Mouse (Mus musculus) midbrain, embryonic 14.5 days (tissue): Measurements from ENCODE around the gene Dhdh. TPM values are rescaled to one million over a fixed set of nuclear protein-coding genes. Genes with fewer than 3 reads are reported as not detected.
A peak's percentile ranks its signal among the peaks of the same experiment; 100 is the strongest.

Source experiments
- ATAC-seq: fragments of 200-750 bp; cut with Nextera tagmentation; 2 replicates; pipeline ENCODE4 v1.8.0; 2017; ENCODE audit warnings: moderate number of reproducible peaks, moderate library complexity; ENCODE audit not compliant: low FRiP score, low TSS enrichment
- DNase-seq: peaks from one replicate; pipeline ENCODE4 v3.0.0-alpha.2; 2015
- H3K27ac ChIP-seq: fragments of 300-500 bp; sonication (generic); replicated peaks from 2 replicates; pipeline ENCODE4 v1.5.1; 2014; ENCODE audit warnings: mild to moderate bottlenecking, low read depth, low read length, moderate library complexity
- H3K27me3 ChIP-seq: fragments of 300-500 bp; sonication (generic); 2 replicates; pipeline ENCODE4 v1.6.1; 2014; ENCODE audit warnings: low read length, control low read depth, mixed read lengths; ENCODE audit not compliant: control insufficient read depth, insufficient read depth
- H3K36me3 ChIP-seq: fragments of 300-500 bp; sonication (generic); 2 replicates; pipeline ENCODE4 v1.6.1; 2014; ENCODE audit warnings: low read length, control low read depth; ENCODE audit not compliant: control insufficient read depth, insufficient read depth
- H3K4me1 ChIP-seq: fragments of 300-500 bp; sonication (generic); 2 replicates; pipeline ENCODE4 v1.6.1; 2014; ENCODE audit warnings: mild to moderate bottlenecking, antibody characterized with exemption, low read length, control low read depth; ENCODE audit not compliant: control insufficient read depth, insufficient read depth
- H3K4me2 ChIP-seq: fragments of 300-500 bp; sonication (generic); 2 replicates; pipeline ENCODE4 v1.6.1; 2014; ENCODE audit warnings: mild to moderate bottlenecking, low read length, moderate library complexity
- H3K4me3 ChIP-seq: fragments of 300-500 bp; sonication (generic); replicated peaks from 2 replicates; pipeline ENCODE4 v1.5.1; 2014; ENCODE audit warnings: low read depth, low read length
- H3K9ac ChIP-seq: fragments of 300-500 bp; sonication (generic); replicated peaks from 2 replicates; pipeline ENCODE4 v1.6.1; 2014; ENCODE audit warnings: mild to moderate bottlenecking, low read length, moderate library complexity
- H3K9me3 ChIP-seq: fragments of 300-500 bp; sonication (generic); 2 replicates; pipeline ENCODE4 v1.6.1; 2016; ENCODE audit warnings: low read length, control low read depth, mixed read lengths; ENCODE audit not compliant: control insufficient read depth
- WGBS: fragments of 180-500 bp; shearing (Covaris S2); extraction: QIAGEN DNeasy Blood & Tissue Kit; methylation state at CpG from one replicate; pipeline ENCODE4 v1.1.7; 2014; 5-methylcytosine and 5-hydroxymethylcytosine counted together
- polyA plus RNA-seq: library from polyadenylated mRNA; unstranded; fragments of >200 nt; fragmentation: Nextera tagmentation; extraction: Ambion mirVana; gene quantifications from 2 replicates; pipeline ENCODE4 v1.2.1, GENCODE M21; 2014

Gene Dhdh
- polyA plus RNA-seq, 1 experiment from 2014 or later: 3.2 TPM

- Histone ChIP-seq H3K4me3 (no peak overlapping the region), H3K27ac (no peak overlapping the region), H3K9ac (no peak overlapping the region), H3K27me3 (no peaks in the 10 kb centered on the region), H3K4me2 (no peak overlapping the region), H3K36me3 (peaks cover 71% of the 10 kb centered on the region), H3K4me1 (no peaks in the 10 kb centered on the region), H3K9me3 (no peaks in the 10 kb centered on the region)
- no peak for DNase-seq
- no peak for ATAC-seq
- WGBS: 79% methylated on average over 9 of the region's 9 CpGs
Measured at GRCm38 (mm10) chr7:45494548-45494947, 5.9 kb upstream of the Dhdh start.

GRCm38 (mm10) chr7:45492951-45493350, 4.3 kb upstream of the Dhdh start:
- Histone ChIP-seq H3K4me1 (0 out of 2 replicates have a peak, but pooled peaks cover 9% of the 10 kb centered on the region), H3K4me3 (no peak overlapping the region), H3K9ac (no peak overlapping the region), H3K9me3 (no peaks in the 10 kb centered on the region), H3K36me3 (peaks cover 56% of the 10 kb centered on the region), H3K27me3 (no peaks in the 10 kb centered on the region), H3K4me2 (no peak overlapping the region), H3K27ac (no peak overlapping the region)
- no peak for ATAC-seq
- WGBS: 92% methylated on average over 5 of the region's 5 CpGs
- DNase-seq: no peak

- H3K4me1 ChIP-seq: 0 out of 2 replicates have a peak, but pooled peaks cover 9% of the 10 kb centered on the region
- no peak overlapping the region for H3K27ac ChIP-seq
- H3K36me3 ChIP-seq: peaks cover 50% of the 10 kb centered on the region
- DNase-seq (no peak), ATAC-seq (no peak)
- no peak overlapping the region for H3K9ac ChIP-seq
- WGBS: 97% methylated on average over 8 of the region's 8 CpGs
- no peak overlapping the region for H3K4me3 ChIP-seq
- no peak overlapping the region for H3K4me2 ChIP-seq
- H3K27me3 ChIP-seq: no peaks in the 10 kb centered on the region
- no peaks in the 10 kb centered on the region for H3K9me3 ChIP-seq
Measured at GRCm38 (mm10) chr7:45492225-45492844, 3.7 kb upstream of the Dhdh start.

GRCm38 (mm10) chr7:45491264-45491663, 2.7 kb upstream of the Dhdh start:
- no peak for ATAC-seq
- Histone ChIP-seq H3K9me3 (no peaks in the 10 kb centered on the region), H3K4me1 (0 out of 2 replicates have a peak, but pooled peaks cover 9% of the 10 kb centered on the region), H3K9ac (no peak overlapping the region), H3K4me3 (no peak overlapping the region), H3K36me3 (peaks cover 39% of the 10 kb centered on the region), H3K4me2 (no peak overlapping the region), H3K27me3 (no peaks in the 10 kb centered on the region), H3K27ac (no peak overlapping the region)
- 27% methylated on average over 3 of the region's 3 CpGs for WGBS
- no peak for DNase-seq

- no peaks in the 10 kb centered on the region for H3K27me3 ChIP-seq
- H3K9ac ChIP-seq: no peak overlapping the region
- DNase-seq (peak; percentile 8), ATAC-seq (no peak)
- H3K27ac ChIP-seq: no peak overlapping the region
- no peak overlapping the region for H3K4me2 ChIP-seq
- H3K4me3 ChIP-seq: no peak overlapping the region
- 57% methylated on average over 9 of the region's 9 CpGs for WGBS
- 0 out of 2 replicates have a peak, but pooled peaks cover 9% of the 10 kb centered on the region for H3K4me1 ChIP-seq
- H3K9me3 ChIP-seq: no peaks in the 10 kb centered on the region
- peaks cover 36% of the 10 kb centered on the region for H3K36me3 ChIP-seq
Measured at GRCm38 (mm10) chr7:45490822-45491221, 2.2 kb upstream of the Dhdh start.

GRCm38 (mm10) chr7:45489578-45489977, 973 bp upstream of the Dhdh start:
- H3K4me2 ChIP-seq: no peak overlapping the region
- H3K27ac ChIP-seq: 0 out of 2 replicates have a peak overlapping the region, but pooled peaks have one; percentile 83
- DNase-seq (no peak), ATAC-seq (no peak)
- 87% methylated on average over 7 of the region's 7 CpGs for WGBS
- H3K27me3 ChIP-seq: no peaks in the 10 kb centered on the region
- H3K4me3 ChIP-seq: no peak overlapping the region
- peaks cover 24% of the 10 kb centered on the region for H3K36me3 ChIP-seq
- 0 out of 2 replicates have a peak, but pooled peaks cover 9% of the 10 kb centered on the region for H3K4me1 ChIP-seq
- no peak overlapping the region for H3K9ac ChIP-seq
- H3K9me3 ChIP-seq: no peaks in the 10 kb centered on the region

DNA sequence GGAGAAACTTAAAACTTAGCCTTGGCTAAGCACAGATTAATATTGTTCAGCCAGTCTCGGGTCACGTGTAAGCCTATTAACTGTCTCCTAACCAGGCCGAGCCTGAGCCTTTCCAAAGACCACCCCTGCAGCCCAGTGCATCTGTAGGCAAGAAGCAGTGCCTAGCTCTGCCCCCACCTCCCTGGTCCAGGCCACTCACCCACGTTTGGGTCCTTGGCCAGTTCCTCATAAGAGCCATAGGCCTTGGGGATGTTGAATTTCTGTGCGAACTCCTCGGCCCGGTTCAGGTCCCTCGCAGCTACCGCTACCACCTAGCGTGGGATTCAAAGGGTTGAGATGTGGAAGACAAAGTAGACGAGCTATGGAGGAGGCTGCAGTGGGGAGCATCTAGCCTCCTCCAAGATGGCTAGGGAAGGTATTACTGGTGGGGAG, 728 bp downstream of the Dhdh start:
- Histone ChIP-seq H3K36me3 (peaks cover 7% of the 10 kb centered on the region), H3K9me3 (no peaks in the 10 kb centered on the region), H3K9ac (peak overlapping the region; percentile 57), H3K27ac (peak overlapping the region; percentile 83), H3K4me2 (peak overlapping the region; percentile 56), H3K27me3 (no peaks in the 10 kb centered on the region), H3K4me3 (peak overlapping the region; percentile 34), H3K4me1 (0 out of 2 replicates have a peak, but pooled peaks cover 9% of the 10 kb centered on the region)
- ATAC-seq (peak; percentile 62; the same call in 1 of the 2 replicates), DNase-seq (peak; percentile 59)
- WGBS: 15% methylated on average over 11 of the region's 11 CpGs

- peak within 1 kb of the TSS; percentile 34; the same call in 1 of the 2 replicates for H3K4me3 ChIP-seq
- H3K27me3 ChIP-seq: no peaks in the 10 kb centered on the region
- no peaks in the 10 kb centered on the region for H3K9me3 ChIP-seq
- 0 out of 2 replicates have a peak, but pooled peaks cover 9% of the 10 kb centered on the region for H3K4me1 ChIP-seq
- no peaks in the 10 kb centered on the region for H3K36me3 ChIP-seq
- 84% methylated on average over 12 of the region's 12 CpGs for WGBS
- peak within 1 kb of the TSS; percentile 56 for H3K4me2 ChIP-seq
- H3K9ac ChIP-seq: no peak within 1 kb of the TSS
- DNase-seq (no peak), ATAC-seq (no peak)
- no peak within 1 kb of the TSS for H3K27ac ChIP-seq
Measured at GRCm38 (mm10) chr7:45486761-45487415, 1.7 kb downstream of the Dhdh start, which contains the start of gene Gm45808. TSS of gene Gm45808 (minus strand) at chr7:45486811.
